Mouse (Mus musculus): ENCODE measurements around the gene Olfr1012. TPM values are rescaled to one million over a fixed set of nuclear protein-coding genes. Genes with fewer than 3 reads are reported as not detected.

Gene Olfr1012
- not detected in 2 replicates for polyA plus RNA-seq (2015; fragmentation: Nextera tagmentation; extraction: Ambion mirVana)

GRCm38 (mm10) chr2:85762666-85763065 lies at the start of gene Olfr1012:
Olfr1012 (minus strand) TSS chr2:85762766.

DNA sequence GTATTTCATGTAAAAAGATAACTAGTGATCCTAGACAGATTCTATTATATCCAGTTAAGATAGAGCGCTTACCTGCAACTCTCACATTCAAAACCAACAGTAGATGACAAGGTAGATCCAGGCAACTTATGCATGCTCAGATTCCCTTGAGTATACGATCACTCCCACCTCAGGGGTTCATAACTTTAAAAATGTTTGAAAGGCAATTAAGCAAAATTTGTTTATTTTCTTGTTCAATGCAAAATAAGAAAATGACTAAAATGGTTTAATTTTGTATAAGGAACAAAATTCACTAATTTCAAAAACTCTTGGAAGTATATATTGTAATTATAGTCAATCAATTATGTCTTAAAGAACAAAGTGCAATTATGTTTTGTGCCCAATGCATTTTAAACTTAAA lies 39.9 kb upstream of the Olfr1012 start, which contains the start of gene Olfr1016:
Gene Olfr1016 (minus strand): TSS at position 101 of the 400 bp plus-strand sequence.

DNA sequence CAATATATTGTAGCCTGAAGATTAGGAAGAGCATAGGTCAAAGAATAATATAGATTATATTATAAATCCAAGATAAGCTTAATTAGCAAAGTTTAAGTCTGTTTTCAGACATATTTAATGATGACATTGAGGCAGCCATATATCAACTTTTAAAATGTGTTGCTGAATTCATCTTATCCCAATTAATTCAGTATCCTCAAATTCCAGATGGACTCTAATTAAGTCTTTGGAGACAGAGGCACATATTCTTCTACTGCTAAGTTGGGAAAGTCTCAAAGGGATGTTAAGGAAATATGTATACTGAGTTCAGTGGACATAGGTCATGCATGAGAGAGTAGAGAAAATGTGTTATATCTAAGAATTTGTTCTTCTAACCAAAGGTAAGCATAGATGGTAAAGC lies 19.2 kb upstream of the Olfr1012 start, which contains the start of gene Olfr1015:
Gene Olfr1015 (plus strand): TSS at position 301 of the 400 bp plus-strand sequence.

DNA sequence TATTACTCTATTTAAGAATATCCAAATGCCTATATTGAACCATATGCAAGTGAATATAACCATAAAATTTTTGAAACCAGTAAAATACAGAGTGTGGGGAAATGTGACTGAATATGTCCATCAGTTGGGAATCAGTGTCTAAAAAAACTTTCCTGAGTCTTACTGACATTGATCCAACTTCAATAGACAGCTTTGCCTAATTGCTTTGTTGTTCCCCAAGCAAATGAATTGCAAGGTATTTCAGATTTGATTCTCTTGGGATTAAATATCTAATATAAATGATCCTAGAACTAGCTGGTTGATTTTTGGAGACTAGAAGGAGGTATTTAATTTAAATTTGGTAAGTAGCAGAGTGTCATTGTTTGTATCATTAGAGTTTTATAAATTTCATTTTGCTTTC lies 9.8 kb upstream of the Olfr1012 start, which contains the start of gene Olfr1014:
Gene Olfr1014 (plus strand): TSS at position 301 of the 400 bp plus-strand sequence.

DNA sequence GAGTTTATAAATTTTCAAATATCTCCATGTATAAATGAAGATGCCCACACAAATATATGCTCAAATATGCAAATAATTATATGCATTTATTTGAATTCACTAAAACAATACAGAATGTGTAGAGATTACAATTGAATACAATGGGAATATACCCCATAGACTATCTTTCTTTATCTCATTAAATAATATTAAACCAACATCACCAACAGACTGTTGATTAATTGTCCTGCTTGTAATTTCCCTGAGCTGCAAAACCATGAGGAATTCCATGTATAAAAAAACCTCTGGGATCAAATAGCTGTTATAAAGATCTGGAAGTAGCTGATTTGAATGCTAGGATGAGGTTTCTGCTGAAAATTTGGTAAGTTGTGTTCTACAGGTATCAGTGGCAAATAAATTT lies 4.2 kb upstream of the Olfr1012 start, which contains the start of gene Olfr1013:
Gene Olfr1013 (plus strand): TSS at position 301 of the 400 bp plus-strand sequence.

GRCm38 (mm10) chr2:85715119-85715518 lies 47.4 kb downstream of the Olfr1012 start, which contains the start of gene Olfr1009:
Olfr1009 (plus strand) TSS chr2:85715419.

Other genes starting within 250 kb of the Olfr1012 start
- not detected in 2 replicates for gene 4833423E24Rik, start 243.7 kb downstream of the Olfr1012 start, polyA plus RNA-seq (2015; fragmentation: Nextera tagmentation; extraction: Ambion mirVana)
- not detected in 2 replicates for gene Olfr996, start 183.6 kb downstream of the Olfr1012 start, polyA plus RNA-seq (2015; fragmentation: Nextera tagmentation; extraction: Ambion mirVana)
- not detected in 2 replicates for gene Olfr998, start 173.8 kb downstream of the Olfr1012 start, polyA plus RNA-seq (2015; fragmentation: Nextera tagmentation; extraction: Ambion mirVana)
- not detected in 2 replicates for gene Olfr1000, start 150.9 kb downstream of the Olfr1012 start, polyA plus RNA-seq (2015; fragmentation: Nextera tagmentation; extraction: Ambion mirVana)
- gene Olfr1002, start 112.1 kb downstream of the Olfr1012 start, polyA plus RNA-seq (2015; fragmentation: Nextera tagmentation; extraction: Ambion mirVana) = not detected in 2 replicates
- not detected in 2 replicates for gene Olfr154, start 98.3 kb downstream of the Olfr1012 start, polyA plus RNA-seq (2015; fragmentation: Nextera tagmentation; extraction: Ambion mirVana)
- gene Olfr1006, start 84.0 kb downstream of the Olfr1012 start, polyA plus RNA-seq (2015; fragmentation: Nextera tagmentation; extraction: Ambion mirVana) = not detected in 2 replicates
- gene Olfr1008, start 73.3 kb downstream of the Olfr1012 start, polyA plus RNA-seq (2015; fragmentation: Nextera tagmentation; extraction: Ambion mirVana) = not detected in 2 replicates
- not detected in 2 replicates for gene Olfr1009, start 47.3 kb downstream of the Olfr1012 start, polyA plus RNA-seq (2015; fragmentation: Nextera tagmentation; extraction: Ambion mirVana)
- gene Olfr1013, start 4.3 kb upstream of the Olfr1012 start, polyA plus RNA-seq (2015; fragmentation: Nextera tagmentation; extraction: Ambion mirVana) = not detected in 2 replicates
- not detected in 2 replicates for gene Olfr1014, start 9.9 kb upstream of the Olfr1012 start, polyA plus RNA-seq (2015; fragmentation: Nextera tagmentation; extraction: Ambion mirVana)
- gene Olfr1015, start 19.3 kb upstream of the Olfr1012 start, polyA plus RNA-seq (2015; fragmentation: Nextera tagmentation; extraction: Ambion mirVana) = not detected in 2 replicates
- not detected in 2 replicates for gene Olfr1016, start 39.8 kb upstream of the Olfr1012 start, polyA plus RNA-seq (2015; fragmentation: Nextera tagmentation; extraction: Ambion mirVana)
- gene Olfr1018, start 55.7 kb upstream of the Olfr1012 start, polyA plus RNA-seq (2015; fragmentation: Nextera tagmentation; extraction: Ambion mirVana) = not detected in 2 replicates
- gene Olfr1019, start 82.7 kb upstream of the Olfr1012 start, polyA plus RNA-seq (2015; fragmentation: Nextera tagmentation; extraction: Ambion mirVana) = not detected in 2 replicates
- not detected in 2 replicates for gene Olfr1020, start 84.3 kb upstream of the Olfr1012 start, polyA plus RNA-seq (2015; fragmentation: Nextera tagmentation; extraction: Ambion mirVana)
- gene Olfr1022, start 105.8 kb upstream of the Olfr1012 start, polyA plus RNA-seq (2015; fragmentation: Nextera tagmentation; extraction: Ambion mirVana) = not detected in 2 replicates
- gene Olfr1023, start 122.9 kb upstream of the Olfr1012 start, polyA plus RNA-seq (2015; fragmentation: Nextera tagmentation; extraction: Ambion mirVana) = not detected in 2 replicates
- not detected in 2 replicates for gene Olfr1024, start 142.3 kb upstream of the Olfr1012 start, polyA plus RNA-seq (2015; fragmentation: Nextera tagmentation; extraction: Ambion mirVana)
- not detected in 2 replicates for gene Olfr1025-ps1, start 152.4 kb upstream of the Olfr1012 start, polyA plus RNA-seq (2015; fragmentation: Nextera tagmentation; extraction: Ambion mirVana)
- gene Olfr1026, start 158.8 kb upstream of the Olfr1012 start, polyA plus RNA-seq (2015; fragmentation: Nextera tagmentation; extraction: Ambion mirVana) = not detected in 2 replicates
- gene Olfr1028, start 187.7 kb upstream of the Olfr1012 start, polyA plus RNA-seq (2015; fragmentation: Nextera tagmentation; extraction: Ambion mirVana) = not detected in 2 replicates
- not detected in 2 replicates for gene Olfr1029, start 211.1 kb upstream of the Olfr1012 start, polyA plus RNA-seq (2015; fragmentation: Nextera tagmentation; extraction: Ambion mirVana)
- not detected in 2 replicates for gene Olfr1030, start 216.5 kb upstream of the Olfr1012 start, polyA plus RNA-seq (2015; fragmentation: Nextera tagmentation; extraction: Ambion mirVana)
- gene Olfr1031, start 227.5 kb upstream of the Olfr1012 start, polyA plus RNA-seq (2015; fragmentation: Nextera tagmentation; extraction: Ambion mirVana) = not detected in 2 replicates
- gene Olfr1032, start 242.8 kb upstream of the Olfr1012 start, polyA plus RNA-seq (2015; fragmentation: Nextera tagmentation; extraction: Ambion mirVana) = not detected in 2 replicates